Mouse (Mus musculus): ENCODE measurements around the gene Rtn4ip1. TPM values are rescaled to one million over a fixed set of nuclear protein-coding genes. Genes with fewer than 3 reads are reported as not detected.

Gene Rtn4ip1
- polyA plus RNA-seq, 2 experiments = 10.8 to 14.8 TPM

- Histone ChIP-seq H3K36me3 (ENCODE audit: control insufficient read depth, insufficient read depth, low read length) (no peaks in the 10 kb centered on the region), H3K27me3 (ENCODE audit: control insufficient read depth, insufficient read depth, low read length) (peaks cover 46% of the 10 kb centered on the region), H3K9me3 (ENCODE audit: control insufficient read depth, low read length) (no peaks in the 10 kb centered on the region), H3K4me2 (replicated peaks; ENCODE audit: low read depth, low read length, severe bottlenecking) (peak overlapping the region; percentile 67), H3K9ac (ENCODE audit: low read depth, low read length, severe bottlenecking) (peak overlapping the region; percentile 29; the same call in 1 of the 2 replicates), H3K4me1 (ENCODE audit: control insufficient read depth, insufficient read depth, low read length) (peaks cover 18% of the 10 kb centered on the region), H3K4me3 (replicated peaks; ENCODE audit: low read length) (peak overlapping the region; percentile 39), H3K27ac (replicated peaks; ENCODE audit: low read depth, low read length) (no peak overlapping the region)
- TF ChIP-seq POLR2A (IDR thresholded peaks at IDR 0.05; ENCODE audit: borderline replicate concordance, extremely low read depth, insufficient read depth, insufficient read length) = no peak
- ATAC-seq (ENCODE audit: low FRiP score, low read depth) (peak; percentile 31; the same call in 1 of the 2 replicates), DNase-seq (ENCODE audit: low spot score) (no peak)
- 2% methylated on average over 37 of the region's 40 CpGs for WGBS
Observed at GRCm38 (mm10) chr10:44005677-44006641, 104.4 kb downstream of the Rtn4ip1 start.

Other genes starting within 250 kb of the Rtn4ip1 start
- 20.3 and 21.9 TPM in 2 replicates for gene Qrsl1, start 62 bp upstream of the Rtn4ip1 start, polyA plus RNA-seq (2012; rRNA removed)
- 17.5 and 23.2 TPM in 2 replicates for gene Qrsl1, start 62 bp upstream of the Rtn4ip1 start, polyA plus RNA-seq (2014; fragmentation: Nextera tagmentation; extraction: Ambion mirVana)
- gene Crybg1, start 247.0 kb downstream of the Rtn4ip1 start, polyA plus RNA-seq (2012; rRNA removed) = 2.2 and 3.1 TPM in 2 replicates
- 4.9 and 5.1 TPM in 2 replicates for gene Crybg1, start 247.0 kb downstream of the Rtn4ip1 start, polyA plus RNA-seq (2014; fragmentation: Nextera tagmentation; extraction: Ambion mirVana)

Data from limb, embryonic 14.5 days (tissue).